Mouse (Mus musculus) spleen, postnatal 14 days (tissue): ENCODE results near the gene Setdb2.
"Not testable (repeated sequence)": the region's sequence is repeated elsewhere in the genome, so short reads cannot be mapped to it uniquely, and the experiment has no call there.

Source experiments
- DNase-seq, 2 experiments: peaks; one replicate each; pipeline ENCODE4 v3.0.0; 2021 to 2022; ENCODE audit warnings: low spot score in 2 of 2

The Setdb2 gene

DNA sequence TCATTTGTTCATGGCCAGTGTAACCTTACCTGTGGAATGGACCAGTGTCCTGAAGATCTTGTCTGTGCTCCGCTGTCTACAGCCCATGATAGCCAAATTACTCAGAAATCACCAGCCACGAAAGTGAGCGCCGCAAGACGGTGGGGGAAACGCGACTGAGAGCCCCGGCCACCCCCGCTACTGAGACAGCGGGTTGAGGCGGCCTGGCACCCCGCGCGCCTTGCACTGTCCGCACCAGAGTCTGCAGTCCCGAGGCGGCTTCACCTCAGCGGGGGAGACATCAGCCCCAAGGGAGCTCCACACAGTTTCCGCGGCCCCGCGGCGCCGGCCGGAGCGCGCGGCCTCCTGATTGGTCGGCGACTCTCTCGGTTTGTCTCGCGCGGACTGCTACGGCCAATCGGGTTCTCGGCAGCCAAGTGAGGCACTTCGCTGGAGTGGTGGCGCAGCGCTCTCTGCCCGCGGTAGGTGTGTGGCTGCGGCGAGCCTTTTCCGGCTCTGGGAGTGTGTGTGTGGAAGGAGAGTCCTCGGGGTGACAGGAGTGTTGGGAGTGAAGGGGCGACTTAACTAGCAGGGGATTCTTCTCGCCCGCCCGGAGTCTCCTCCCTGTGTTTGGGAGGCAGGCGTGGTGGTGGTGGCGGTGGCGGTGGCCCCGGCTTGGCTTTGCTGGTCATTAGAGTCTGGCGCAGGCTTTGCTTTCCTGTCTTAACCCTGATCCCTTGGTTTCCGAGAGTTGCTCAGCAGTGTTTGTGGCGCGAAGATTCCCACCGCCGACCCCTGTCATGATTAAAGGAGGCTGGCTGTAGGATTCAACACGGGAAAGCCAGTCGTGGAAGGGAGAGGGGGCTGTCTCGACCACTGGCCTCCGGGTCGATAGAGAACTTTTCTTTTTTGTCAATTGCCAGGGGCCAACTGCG lies at the start of gene Setdb2, which contains the start of gene Cab39l:
Gene Setdb2, minus strand, starts transcription at position 327 of the 914 bp plus-strand sequence.
Gene Cab39l, plus strand, starts transcription at position 415 of the 914 bp plus-strand sequence.
- peak; percentile 92 to 93 for DNase-seq

GRCm38 (mm10) chr14:59485247-59485810 lies 44.6 kb upstream of the Setdb2 start:
- DNase-seq: no peak

GRCm38 (mm10) chr14:59478699-59479098 lies 38.0 kb upstream of the Setdb2 start:
- no peak for DNase-seq

GRCm38 (mm10) chr14:59470781-59471180 lies 30.1 kb upstream of the Setdb2 start:
- no peak for DNase-seq

DNA sequence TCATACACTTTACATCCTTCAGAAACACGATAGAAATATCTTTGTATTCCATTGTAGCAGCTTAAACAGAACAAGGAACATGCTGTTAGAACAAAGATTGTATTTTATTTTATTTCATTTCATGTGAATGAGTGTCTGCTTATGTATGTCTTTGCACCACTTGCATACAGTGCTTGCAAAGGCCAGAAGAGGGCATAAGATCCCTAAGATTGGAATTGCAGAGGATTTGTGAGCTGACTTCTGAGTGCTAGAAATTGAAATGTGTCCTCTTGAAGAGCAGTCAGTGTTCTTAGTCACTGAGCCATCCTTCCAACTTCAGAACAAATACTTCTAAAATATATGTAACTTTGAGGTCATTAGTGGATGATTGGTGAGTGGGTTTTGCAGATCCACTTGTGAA lies 27.1 kb upstream of the Setdb2 start:
- DNase-seq: no peak

GRCm38 (mm10) chr14:59466503-59466902 lies 25.8 kb upstream of the Setdb2 start:
- no peak for DNase-seq

GRCm38 (mm10) chr14:59447981-59448380 lies 7.3 kb upstream of the Setdb2 start:
- no peak for DNase-seq

DNA sequence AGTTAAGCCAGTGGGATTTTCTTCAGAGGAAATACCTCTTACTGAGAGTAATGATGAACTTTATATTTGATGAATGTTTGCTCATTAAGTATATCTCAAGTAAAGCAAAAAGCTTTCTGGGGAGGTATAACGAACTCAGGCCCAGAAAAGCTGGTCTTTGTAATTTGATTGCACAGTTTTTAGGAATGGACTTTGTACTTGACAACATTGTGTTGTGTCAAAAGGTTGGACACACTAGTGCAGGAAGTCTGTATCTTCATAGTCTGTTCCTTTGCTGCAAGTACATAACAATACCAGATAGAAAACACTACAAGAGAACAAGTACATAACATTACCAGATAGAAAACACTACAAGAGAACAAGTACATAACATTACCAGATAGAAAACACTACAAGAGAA lies 4.7 kb upstream of the Setdb2 start:
- DNase-seq: no peak

DNA sequence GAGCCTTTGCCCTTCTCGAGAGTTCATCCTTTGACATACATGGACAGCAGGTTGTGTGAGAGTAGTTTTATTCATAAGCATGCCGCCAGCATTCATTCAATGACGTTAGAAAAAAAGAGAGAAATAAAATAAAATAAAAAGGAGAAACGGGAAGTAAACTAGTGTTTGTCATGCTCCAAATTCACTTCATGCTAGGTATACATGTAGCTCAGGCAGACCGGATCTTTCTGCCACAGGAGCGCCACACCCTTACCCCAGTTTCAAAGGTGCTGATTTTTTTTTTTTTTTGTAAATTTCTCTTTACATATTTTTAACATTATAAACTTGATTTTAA lies 755 bp upstream of the Setdb2 start:
- no peak for DNase-seq

DNA sequence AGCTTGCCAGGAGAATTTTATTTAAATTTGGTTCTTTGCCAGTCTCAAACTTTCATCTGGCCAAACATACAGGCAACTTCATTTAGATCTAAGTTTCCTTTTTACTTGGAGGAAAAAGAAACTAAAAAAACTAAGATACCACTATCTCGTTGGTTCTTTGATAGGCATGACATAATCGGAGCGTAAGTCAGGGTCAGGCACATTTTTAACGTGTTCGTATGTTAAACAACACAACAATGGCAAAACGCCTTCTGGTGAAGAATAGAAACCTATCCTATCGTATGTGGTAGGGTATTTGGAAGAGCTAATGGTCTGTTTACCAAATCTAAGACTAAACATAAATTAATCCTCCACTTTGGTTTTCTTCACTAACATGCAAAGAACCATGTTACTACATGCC lies 645 bp downstream of the Setdb2 start:
- no peak for DNase-seq

- DNase-seq: no peak
Measured at GRCm38 (mm10) chr14:59438505-59438904, 2.2 kb downstream of the Setdb2 start.

DNA sequence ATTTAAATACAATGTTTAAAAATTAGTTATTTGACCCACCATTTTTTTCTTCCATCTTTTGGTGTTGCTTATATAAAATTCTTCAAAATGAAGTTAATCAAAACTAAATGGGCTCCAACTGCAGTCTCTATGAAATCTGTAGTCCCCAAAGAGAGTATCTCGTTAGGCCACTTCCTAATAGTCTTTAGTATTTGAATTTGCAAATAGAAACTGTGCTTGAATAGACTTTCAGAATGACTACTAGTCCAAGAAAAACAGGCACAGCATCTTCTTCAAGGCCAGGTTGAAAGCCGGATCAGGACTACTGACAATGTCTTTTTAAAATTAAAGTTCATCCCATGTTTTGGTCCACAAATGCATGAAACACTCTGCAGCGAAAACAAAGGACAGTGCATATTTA lies 3.3 kb downstream of the Setdb2 start:
- no peak for DNase-seq

DNA sequence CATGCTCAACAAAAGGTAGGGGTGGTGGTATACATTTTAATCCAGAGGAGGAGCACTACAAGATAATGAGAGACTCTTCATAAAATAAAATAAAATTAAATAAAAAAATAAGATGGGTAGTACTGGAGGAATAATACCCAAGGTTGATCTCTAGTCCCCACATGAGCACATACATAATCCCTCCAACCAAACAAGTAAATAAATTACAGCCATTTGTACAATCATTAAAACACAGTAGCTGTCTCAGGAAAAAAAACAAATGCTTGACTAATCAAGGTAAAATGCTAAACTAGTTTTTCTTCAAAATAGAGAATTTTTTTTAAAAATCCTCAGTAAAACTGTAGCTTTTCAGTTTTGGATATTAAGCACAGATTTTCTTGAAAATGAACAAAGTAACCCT lies 5.5 kb downstream of the Setdb2 start:
- no peak for DNase-seq

- DNase-seq: no peak
Measured at GRCm38 (mm10) chr14:59433902-59434301, 6.8 kb downstream of the Setdb2 start.

GRCm38 (mm10) chr14:59430556-59430955 lies 10.1 kb downstream of the Setdb2 start:
- DNase-seq: no peak

DNA sequence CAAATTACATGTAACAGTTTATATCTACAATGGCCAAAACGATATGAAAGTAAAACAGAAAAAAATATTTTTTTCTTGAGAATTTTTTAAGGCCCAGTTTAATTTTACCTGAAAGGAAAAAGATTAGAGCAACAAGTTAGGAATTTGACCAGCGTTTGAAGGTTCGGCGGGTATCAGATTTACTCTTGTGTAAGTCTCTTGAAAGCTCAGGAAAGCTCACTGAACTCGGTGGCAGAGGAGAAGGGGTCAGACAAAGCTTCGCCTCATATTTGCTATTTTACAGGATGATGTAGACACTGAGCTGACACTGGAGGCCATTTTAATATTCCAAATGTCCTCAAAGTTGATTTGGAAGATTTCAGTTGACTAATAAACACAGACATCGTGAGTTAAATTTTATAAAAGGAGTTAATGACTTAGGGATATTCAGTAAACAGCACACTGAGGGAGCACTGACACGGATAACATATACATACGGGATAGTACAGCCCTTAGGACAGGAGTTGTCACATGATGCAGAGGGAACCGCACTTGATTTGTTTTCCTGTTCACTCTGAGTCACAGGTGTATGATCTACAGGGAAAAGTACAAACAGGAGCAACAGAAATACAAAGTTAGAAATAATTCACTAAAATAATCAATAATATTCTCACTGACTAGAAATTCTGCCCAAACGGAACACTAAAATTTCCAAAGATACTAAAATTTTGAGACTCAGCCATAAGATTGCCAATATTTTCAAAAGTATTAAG lies 17.6 kb downstream of the Setdb2 start:
- DNase-seq: no peak

DNA sequence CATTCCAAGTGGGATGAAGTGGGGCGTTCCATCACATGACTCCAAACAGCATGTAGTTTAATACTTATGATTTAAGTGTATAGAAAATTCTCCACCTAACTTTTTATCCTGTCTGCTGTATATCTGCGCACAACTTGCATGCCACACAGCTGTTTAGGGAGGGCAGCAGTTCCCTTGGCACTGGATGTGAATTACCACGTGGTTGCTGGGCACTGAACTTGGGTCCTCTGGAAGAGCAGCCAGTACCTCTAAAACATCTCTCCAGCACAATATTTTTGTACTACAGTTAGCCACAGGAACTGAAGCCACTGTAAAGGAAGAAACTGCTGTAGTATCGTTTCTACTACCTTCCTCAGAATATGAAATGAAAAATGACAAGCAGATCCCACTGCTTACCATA lies 22.5 kb downstream of the Setdb2 start:
- no peak for DNase-seq

DNA sequence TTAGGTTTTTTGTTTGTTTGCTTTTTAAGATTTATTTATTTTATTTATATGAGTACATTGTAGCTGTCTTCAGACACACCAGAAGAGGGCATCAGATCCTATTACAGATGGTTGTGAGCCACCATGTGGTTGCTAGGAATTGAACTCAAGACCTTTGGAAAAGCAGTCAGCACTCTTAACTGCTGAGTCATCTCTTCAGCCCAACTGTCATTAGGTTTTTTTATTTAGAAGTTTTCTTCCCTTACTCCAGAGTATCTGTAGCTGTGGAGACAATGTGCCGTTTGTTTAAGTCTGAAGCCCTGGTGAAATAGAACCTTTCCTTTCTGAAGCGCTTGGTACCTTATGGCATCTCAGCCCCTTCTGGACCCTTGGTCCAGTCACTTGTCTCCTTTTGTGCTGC lies 25.7 kb downstream of the Setdb2 start:
- DNase-seq: not testable (repeated sequence)

- DNase-seq: peak; percentile 15 to 30
Measured at GRCm38 (mm10) chr14:59396999-59397398, 43.7 kb downstream of the Setdb2 start.

DNA sequence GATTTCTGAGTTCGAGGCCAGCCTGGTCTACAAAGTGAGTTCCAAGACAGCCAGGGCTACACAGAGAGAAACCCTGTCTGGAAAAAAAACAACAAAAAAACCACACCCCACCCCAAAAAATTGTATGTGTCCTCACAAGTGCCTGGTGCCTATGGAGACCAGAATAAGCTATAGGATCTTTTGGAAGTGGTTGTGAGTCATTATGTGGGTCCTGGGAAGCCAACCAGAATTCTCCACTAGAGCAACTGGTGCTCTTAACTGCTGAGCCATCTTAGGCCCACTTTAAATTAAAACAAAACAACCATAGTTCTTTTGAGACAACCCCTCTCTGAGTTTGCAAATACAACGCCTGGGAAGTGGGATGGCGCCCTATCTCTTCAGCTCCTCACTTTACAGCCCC lies 45.4 kb downstream of the Setdb2 start, which contains the start of gene Phf11c:
Gene Phf11c, minus strand, starts transcription at position 101 of the 400 bp plus-strand sequence.
- no peak for DNase-seq

- DNase-seq: peak in 1 of 2 experiments; percentile 3
Measured at GRCm38 (mm10) chr14:59390181-59390580, 50.5 kb downstream of the Setdb2 start.

DNA sequence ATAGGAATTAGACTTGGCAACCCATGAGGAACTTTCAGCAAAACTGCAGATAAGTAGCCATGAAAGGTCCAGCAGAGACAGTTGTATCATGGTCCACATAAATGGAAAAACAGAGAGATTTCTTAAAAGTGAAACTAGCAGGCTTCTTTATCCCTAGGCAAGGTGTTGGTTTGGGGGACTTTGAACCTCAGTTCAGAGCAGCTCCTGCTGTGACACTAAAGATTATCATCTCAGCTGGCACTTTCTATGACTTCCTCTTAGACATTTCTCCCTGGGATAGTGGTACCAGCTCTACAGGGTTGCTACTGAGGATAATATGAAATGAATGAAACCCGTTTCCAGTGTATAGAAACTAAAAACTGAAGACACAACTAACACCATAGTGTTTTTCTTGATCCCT lies 51.2 kb downstream of the Setdb2 start:
- DNase-seq: no peak
